ENCODE assay signal across 8 mouse cellular contexts in the genomic region with DNA sequence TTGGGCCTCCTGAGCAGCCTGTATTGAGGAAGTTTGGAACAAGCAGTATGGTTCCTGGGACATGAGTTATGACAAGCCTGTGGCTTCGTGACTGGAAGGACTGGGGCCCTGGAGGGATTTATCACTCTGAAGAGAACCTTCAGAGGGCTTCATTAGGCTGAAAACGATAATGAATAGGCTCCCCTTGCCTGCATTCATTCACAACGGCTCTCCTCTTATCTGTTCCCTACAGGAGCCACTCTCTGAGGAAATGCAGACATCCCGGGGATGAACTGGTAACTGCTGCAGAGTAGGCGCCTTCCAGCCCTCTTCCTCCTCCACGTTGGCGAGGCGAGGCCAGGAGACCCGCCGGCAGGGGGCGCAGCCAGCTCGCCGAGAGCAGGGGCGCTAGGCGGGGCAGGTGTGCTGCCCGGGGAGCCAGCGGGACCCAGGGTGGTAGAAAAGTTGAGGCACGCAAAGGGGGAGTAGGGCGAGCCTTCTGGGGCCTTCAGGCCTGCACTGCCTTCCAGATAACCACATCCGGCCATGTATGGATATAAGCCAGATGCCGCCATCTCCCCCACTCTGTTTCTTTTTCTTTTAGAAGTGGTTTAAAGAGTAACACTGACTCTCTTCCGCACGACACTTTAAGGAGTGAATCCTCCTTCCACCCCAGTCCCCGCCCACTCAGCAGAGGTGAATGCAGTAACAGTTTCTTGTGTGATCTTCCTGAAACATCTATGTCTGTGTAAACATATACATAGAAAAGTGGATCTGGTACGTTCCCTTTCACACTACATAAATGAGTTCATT. TPM values are rescaled to one million over a fixed set of nuclear protein-coding genes. Genes with fewer than 3 reads are reported as not detected.
DNase-seq lines count a peak whose midpoint lies in the region; ATAC-seq and TF ChIP-seq lines count a peak whose summit lies in the region.

No protein-coding gene starts in this region.

- intact Hi-C loops in heart, postnatal 25 days (cut with DNase I), result loop anchor here (2.0 to 5.0 kb wide), 2 partner anchors 520 to 935 kb away; no protein-coding TSS in a partner anchor

- H3K27ac ChIP-seq in forebrain, embryonic 15.5 days (replicated peaks), result no peak overlapping the region
- H3K27ac ChIP-seq in lung, postnatal 0 days (ENCODE audit: low read length), result no peak overlapping the region

- H3K27me3 ChIP-seq in forebrain, embryonic 15.5 days, result peaks cover 7% of the 10 kb centered on the region; the same call in 1 of the 2 replicates
- no peaks in the 10 kb centered on the region for H3K27me3 ChIP-seq in lung, postnatal 0 days (replicated peaks; ENCODE audit: insufficient read depth, low read length)

- no peak overlapping the region for H3K9ac ChIP-seq in forebrain, embryonic 15.5 days (replicated peaks)
- H3K9ac ChIP-seq in lung, postnatal 0 days (replicated peaks; ENCODE audit: low read depth), result no peak overlapping the region

- DNase-seq in ES-CJ7 (ENCODE audit: low read depth, low spot score), result peak; percentile 70
- DNase-seq in c-Kit-positive CD71-negative TER-119-negative erythroid progenitor cells, embryonic 14.5 days (ENCODE audit: low read depth), result peak; percentile 79
- peak; percentile 42 for DNase-seq in heart, postnatal 25 days (ENCODE audit: low spot score)
- peak; percentile 59 to 78 for DNase-seq in layer of hippocampus, adult 18-20 months (ENCODE audit: low spot score in 2 of 2)
- DNase-seq in lung, postnatal 0 days (ENCODE audit: low spot score), result peak; percentile 82
- peak; percentile 86 for DNase-seq in ovary, postnatal 36 days (ENCODE audit: low spot score)
- DNase-seq in thymus, postnatal 14 days, result peak; percentile 95

- ATAC-seq in forebrain, embryonic 15.5 days (replicated peaks), result peak; percentile 31
- peak; percentile 67 for ATAC-seq in lung, postnatal 0 days

- TF ChIP-seq CTCF in lung, postnatal 0 days (IDR thresholded peaks at IDR 0.05), result peak; percentile 99

- H3K4me1 ChIP-seq in forebrain, embryonic 15.5 days, result peaks cover 41% of the 10 kb centered on the region
- peaks cover 24% of the 10 kb centered on the region for H3K4me1 ChIP-seq in lung, postnatal 0 days (ENCODE audit: insufficient read depth, low read depth, low read length)

- no peaks in the 10 kb centered on the region for H3K36me3 ChIP-seq in forebrain, embryonic 15.5 days
- no peaks in the 10 kb centered on the region for H3K36me3 ChIP-seq in lung, postnatal 0 days (ENCODE audit: insufficient read depth, low read length)

- no peak overlapping the region for H3K4me3 ChIP-seq in forebrain, embryonic 15.5 days
- H3K4me3 ChIP-seq in lung, postnatal 0 days (ENCODE audit: low read depth, low read length), result peak overlapping the region; percentile 19; the same call in 1 of the 2 replicates

- H3K9me3 ChIP-seq in forebrain, embryonic 15.5 days, result no peaks in the 10 kb centered on the region
- no peaks in the 10 kb centered on the region for H3K9me3 ChIP-seq in lung, postnatal 0 days (ENCODE audit: low read length)

- no peak for TF ChIP-seq EP300 in lung, postnatal 0 days (IDR thresholded peaks at IDR 0.05)

- 8% methylated on average over 24 of the region's 25 CpGs for WGBS in forebrain, embryonic 15.5 days
- WGBS in lung, postnatal 0 days, result 7% methylated on average over 24 of the region's 25 CpGs

- peak overlapping the region; percentile 19; the same call in 1 of the 2 replicates for H3K4me2 ChIP-seq in forebrain, embryonic 15.5 days (replicated peaks)
- peak overlapping the region; percentile 52 for H3K4me2 ChIP-seq in lung, postnatal 0 days (replicated peaks; ENCODE audit: low read depth, low read length)

RNA-seq across cellular contexts. Expression of a gene that starts 14.9 kb away (rescaled TPM):
- polyA plus RNA-seq in forebrain, embryonic 15.5 days (2015; fragmentation: Nextera tagmentation; extraction: Ambion mirVana), result 29.7 and 48.5 TPM in 2 replicates
- under 1 TPM; 0.26 to 0.61 TPM for total RNA-seq in heart, postnatal 25 days (2021)
- total RNA-seq in layer of hippocampus, adult 18-20 months (2021), result 10 to 100 TPM in 1 of 2 experiments, 1 to 10 TPM in 1; 10.0 to 12.9 TPM
- polyA plus RNA-seq in lung, postnatal 0 days (2015; fragmentation: Nextera tagmentation; extraction: Ambion mirVana), result 176 and 364 TPM in 2 replicates

Comparison
In these comparisons a context has a peak if more than half of its experiments do, and no peak if none do; other contexts are left out.
1. DNase-seq: peak in every context shown above with its lines; median percentile 95 in thymus, postnatal 14 days; 86 in ovary, postnatal 36 days; 82 in lung, postnatal 0 days; 79 in c-Kit-positive CD71-negative TER-119-negative erythroid progenitor cells, embryonic 14.5 days; 70 in ES-CJ7; 68 in layer of hippocampus, adult 18-20 months; 42 in heart, postnatal 25 days.
2. RNA of a gene that starts 14.9 kb away (total RNA-seq): 10.0 to 12.9 TPM in layer of hippocampus, adult 18-20 months; 0.26 to 0.61 TPM in heart, postnatal 25 days; every median in the first group is over 4 times any median in the second.